Mouse (Mus musculus) forebrain, embryonic 10.5 days (tissue): ENCODE data around the gene Uaca. TPM values are rescaled to one million over a fixed set of nuclear protein-coding genes. Genes with fewer than 3 reads are reported as not detected.
A peak's percentile ranks its signal among the peaks of the same experiment; 100 is the strongest.
"Not testable (repeated sequence)": the region's sequence is repeated elsewhere in the genome, so short reads cannot be mapped to it uniquely, and the experiment has no call there.

Source experiments
- DNase-seq: peaks from one replicate; pipeline ENCODE4 v3.0.0-alpha.2; 2017; ENCODE audit warnings: low spot score; ENCODE audit errors: extremely low spot score
- H3K27ac ChIP-seq: fragments of 300-500 bp; sonication (generic); 2 replicates; pipeline ENCODE4 v1.5.1; 2016; ENCODE audit warnings: mild to moderate bottlenecking
- H3K27me3 ChIP-seq: fragments of 300-500 bp; sonication (generic); 2 replicates; pipeline ENCODE4 v1.6.1; 2016; ENCODE audit warnings: mild to moderate bottlenecking; ENCODE audit not compliant: poor library complexity, severe bottlenecking
- H3K36me3 ChIP-seq: fragments of 300-500 bp; sonication (generic); replicated peaks from 2 replicates; pipeline ENCODE4 v1.6.1; 2016; ENCODE audit warnings: mild to moderate bottlenecking, moderate library complexity
- H3K4me1 ChIP-seq: fragments of 300-500 bp; sonication (generic); 2 replicates; pipeline ENCODE4 v1.6.1; 2016
- H3K4me3 ChIP-seq: fragments of 300-500 bp; sonication (generic); 2 replicates; pipeline ENCODE4 v1.5.1; 2016; ENCODE audit warnings: mild to moderate bottlenecking, moderate library complexity
- H3K9me3 ChIP-seq: fragments of 300-500 bp; sonication (generic); 2 replicates; pipeline ENCODE4 v1.6.1; 2016; ENCODE audit warnings: mild to moderate bottlenecking, moderate library complexity
- WGBS: fragments of 180-500 bp; shearing (Covaris S2); methylation state at CpG from one replicate; pipeline ENCODE4 v1.1.7; 2016; 5-methylcytosine and 5-hydroxymethylcytosine counted together
- polyA plus RNA-seq: library from polyadenylated mRNA; unstranded; fragments of >200 nt; fragmentation: Nextera tagmentation; extraction: Ambion mirVana; gene quantifications from 2 replicates; pipeline ENCODE4 v1.2.1, GENCODE M21; 2016

Gene Uaca
- polyA plus RNA-seq, 1 experiment from 2014 or later: 33.1 TPM

DNA sequence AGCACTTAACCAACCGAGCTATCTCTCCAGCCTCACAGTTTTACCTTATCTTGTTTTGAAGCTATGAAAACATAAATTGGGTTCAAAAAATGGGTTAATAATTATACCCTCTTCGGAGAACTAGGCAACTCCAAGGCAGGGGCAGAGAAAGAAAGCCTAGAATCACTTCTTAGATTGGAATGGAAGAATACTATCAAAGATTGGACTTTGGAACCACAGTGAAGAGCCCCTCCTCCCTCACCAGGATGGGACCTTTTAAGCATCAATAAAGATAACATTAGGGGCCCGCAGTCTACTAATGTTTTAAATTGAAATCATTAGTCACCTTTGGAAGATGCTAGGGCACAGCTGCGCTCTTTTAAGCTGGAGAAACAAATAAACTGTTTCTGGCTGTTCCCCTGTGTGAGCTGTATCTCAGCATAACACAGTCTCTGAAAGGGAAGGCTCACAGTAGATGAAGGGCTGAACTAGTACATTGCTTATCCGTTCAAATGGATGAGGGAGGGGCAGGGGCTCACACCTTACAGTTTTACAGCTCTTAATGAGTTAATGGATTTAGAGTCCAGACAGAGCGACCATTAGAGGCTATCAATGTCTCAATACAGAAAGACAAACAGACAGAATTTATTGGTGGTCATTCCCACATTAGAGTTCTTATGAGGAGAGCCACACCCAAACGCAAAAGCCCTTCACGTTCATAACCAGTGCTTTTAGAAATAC, 6.5 kb downstream of the Uaca start:
- DNase-seq: no peak
- Histone ChIP-seq H3K27ac (no peak overlapping the region), H3K4me1 (peaks cover 10% of the 10 kb centered on the region), H3K27me3 (no peaks in the 10 kb centered on the region), H3K4me3 (no peak overlapping the region), H3K9me3 (no peaks in the 10 kb centered on the region), H3K36me3 (0 out of 2 replicates have a peak, but pooled peaks cover 1% of the 10 kb centered on the region)
- 87% methylated on average over 8 of the region's 8 CpGs for WGBS

DNA sequence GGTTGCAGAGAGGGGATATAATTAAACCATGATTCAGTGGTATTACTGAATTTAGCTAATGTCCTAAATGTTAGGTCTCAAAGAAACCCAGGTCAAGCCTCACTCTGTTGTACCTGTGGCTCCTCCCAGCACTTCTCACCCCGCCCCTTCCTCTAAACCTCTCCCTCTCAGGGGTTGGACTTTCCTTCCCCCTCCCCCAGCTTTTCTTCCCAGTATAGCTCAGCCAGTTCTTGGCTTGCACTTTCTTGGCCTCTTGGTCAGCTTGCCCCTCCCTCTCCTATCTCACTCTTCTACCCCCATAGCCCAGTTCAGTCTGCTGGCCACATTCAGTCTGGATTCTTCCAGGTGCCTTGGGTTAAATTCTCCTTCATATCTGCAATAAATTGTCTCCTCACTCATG, 7.4 kb downstream of the Uaca start:
- no peaks in the 10 kb centered on the region for H3K27me3 ChIP-seq
- 61% methylated on average over 1 of the region's 1 CpGs for WGBS
- H3K4me1 ChIP-seq: peaks cover 10% of the 10 kb centered on the region
- no peak overlapping the region for H3K27ac ChIP-seq
- no peak for DNase-seq
- no peak overlapping the region for H3K4me3 ChIP-seq
- H3K9me3 ChIP-seq: 0 out of 2 replicates have a peak, but pooled peaks cover 3% of the 10 kb centered on the region
- 0 out of 2 replicates have a peak, but pooled peaks cover 3% of the 10 kb centered on the region for H3K36me3 ChIP-seq

DNA sequence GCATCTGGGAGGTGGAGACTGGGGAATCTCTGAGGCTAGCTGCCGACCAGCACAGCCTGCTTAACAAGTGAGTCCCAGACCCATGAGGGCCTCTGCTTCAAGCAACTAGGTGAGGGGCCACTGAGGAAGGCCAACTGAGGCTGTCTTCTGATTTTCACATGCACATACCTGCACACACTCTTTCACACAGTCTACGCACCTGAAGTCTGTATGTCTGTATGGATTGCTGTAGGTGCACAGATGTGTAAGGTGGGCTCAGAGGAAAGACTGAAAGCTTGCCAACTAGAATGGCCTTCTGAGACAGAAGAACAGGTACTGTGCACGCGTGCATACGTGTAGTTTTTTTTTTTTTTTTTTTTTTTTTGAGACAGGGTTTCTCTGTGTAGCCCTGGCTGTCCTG, 8.0 kb downstream of the Uaca start:
- DNase-seq: no peak
- Histone ChIP-seq H3K27me3 (no peaks in the 10 kb centered on the region), H3K36me3 (0 out of 2 replicates have a peak, but pooled peaks cover 3% of the 10 kb centered on the region), H3K27ac (no peak overlapping the region), H3K4me1 (peaks cover 10% of the 10 kb centered on the region), H3K4me3 (no peak overlapping the region), H3K9me3 (0 out of 2 replicates have a peak, but pooled peaks cover 3% of the 10 kb centered on the region)
- 93% methylated on average over 5 of the region's 5 CpGs for WGBS

DNA sequence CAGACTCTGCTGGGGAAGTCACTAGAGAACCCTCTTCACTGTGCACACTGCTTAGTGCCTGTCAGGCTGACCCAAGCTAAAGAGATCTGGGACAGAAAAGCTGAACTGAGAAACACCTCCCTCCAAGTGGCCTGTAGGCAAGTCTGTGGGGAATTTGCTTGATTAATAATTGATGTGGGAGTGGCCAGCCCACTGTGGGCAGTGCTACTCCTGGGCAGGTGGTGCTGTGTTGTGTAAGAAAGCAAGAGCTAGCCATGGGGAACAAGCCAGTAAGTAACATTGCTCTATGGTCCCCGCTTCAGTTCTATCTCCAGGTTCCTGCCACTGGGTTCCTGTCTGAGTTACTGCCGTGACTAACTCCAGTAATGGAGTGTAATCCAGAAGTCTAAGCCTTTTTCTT, 11.7 kb downstream of the Uaca start:
- H3K36me3 ChIP-seq: peaks cover 8% of the 10 kb centered on the region; the same call in 1 of the 2 replicates
- no peak overlapping the region for H3K27ac ChIP-seq
- no peaks in the 10 kb centered on the region for H3K27me3 ChIP-seq
- no peak overlapping the region for H3K4me3 ChIP-seq
- no peak for DNase-seq
- H3K9me3 ChIP-seq: 0 out of 2 replicates have a peak, but pooled peaks cover 3% of the 10 kb centered on the region
- H3K4me1 ChIP-seq: no peaks in the 10 kb centered on the region
- WGBS: 95% methylated on average over 2 of the region's 2 CpGs

DNA sequence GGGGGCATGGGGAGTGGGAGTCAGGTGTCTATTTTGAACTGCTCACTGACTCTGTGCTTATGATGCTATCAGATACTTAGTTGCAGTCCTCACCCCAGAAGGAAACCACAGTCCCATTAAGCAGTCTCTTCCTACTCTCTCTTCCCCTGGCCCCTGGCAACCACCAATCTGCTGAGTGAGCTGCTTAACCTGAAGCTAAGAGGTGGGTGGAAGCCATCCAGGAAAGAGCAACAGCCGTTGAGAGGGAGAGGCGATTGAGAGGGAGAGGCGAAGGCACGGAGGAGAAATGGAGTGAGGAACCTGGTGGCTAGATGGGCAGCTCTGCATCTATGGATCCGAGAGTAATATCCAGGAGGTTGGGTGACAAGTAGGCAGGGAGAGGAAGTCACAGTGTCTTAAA, 13.7 kb downstream of the Uaca start:
- no peak for DNase-seq
- 95% methylated on average over 5 of the region's 5 CpGs for WGBS

DNA sequence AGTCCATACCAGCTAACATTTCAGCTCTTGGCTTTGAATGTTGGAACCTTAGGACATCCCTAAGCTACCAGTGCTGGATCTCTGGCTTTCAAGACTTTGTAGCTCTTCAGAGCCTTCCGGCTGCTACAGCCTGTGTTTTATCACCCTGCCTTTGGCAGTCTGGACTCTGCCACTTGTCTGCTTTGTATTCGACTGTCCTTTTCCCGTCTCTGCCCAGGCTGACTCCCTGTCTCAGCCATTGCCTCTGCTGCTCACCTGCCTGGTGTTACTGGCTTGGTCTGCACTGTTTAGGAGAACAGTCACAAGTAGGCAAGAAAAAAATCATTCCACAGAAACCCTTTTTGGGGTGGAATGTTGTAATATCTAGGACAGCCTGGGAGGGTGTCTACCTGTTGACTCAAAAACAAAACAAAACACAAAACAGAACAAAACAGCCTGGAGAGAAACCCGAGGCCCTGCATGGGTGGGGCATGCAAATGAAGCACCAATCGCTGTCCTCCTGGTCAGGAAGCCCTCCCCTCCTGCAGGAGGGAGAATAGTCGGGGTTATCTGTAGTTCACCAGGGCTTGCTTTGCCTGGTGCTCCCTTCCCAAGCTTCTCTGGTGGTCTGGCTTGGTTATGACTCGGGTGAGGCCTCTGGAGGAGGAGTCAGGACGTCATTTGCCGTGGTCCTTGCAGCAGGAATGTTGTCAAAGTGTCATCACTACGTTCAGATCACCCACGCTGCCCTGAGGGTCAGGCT, 19.0 kb downstream of the Uaca start:
- Histone ChIP-seq H3K36me3 (peaks cover 4% of the 10 kb centered on the region; the same call in 1 of the 2 replicates), H3K27me3 (no peaks in the 10 kb centered on the region), H3K9me3 (no peaks in the 10 kb centered on the region), H3K27ac (peak overlapping the region; percentile 60; the same call in 1 of the 2 replicates), H3K4me3 (peak overlapping the region; percentile 18; the same call in 1 of the 2 replicates), H3K4me1 (peaks cover 26% of the 10 kb centered on the region)
- WGBS: 13% methylated on average over 11 of the region's 11 CpGs
- peak; percentile 29 for DNase-seq

More for the DNA sequence above, 13.7 kb downstream of the Uaca start:
- H3K27me3 ChIP-seq: no peaks in the 10 kb centered on the region
- no peak overlapping the region for H3K27ac ChIP-seq
- H3K9me3 ChIP-seq: 0 out of 2 replicates have a peak, but pooled peaks cover 3% of the 10 kb centered on the region
- peaks cover 10% of the 10 kb centered on the region for H3K4me1 ChIP-seq
- peaks cover 8% of the 10 kb centered on the region; the same call in 1 of the 2 replicates for H3K36me3 ChIP-seq
- no peak overlapping the region for H3K4me3 ChIP-seq

DNA sequence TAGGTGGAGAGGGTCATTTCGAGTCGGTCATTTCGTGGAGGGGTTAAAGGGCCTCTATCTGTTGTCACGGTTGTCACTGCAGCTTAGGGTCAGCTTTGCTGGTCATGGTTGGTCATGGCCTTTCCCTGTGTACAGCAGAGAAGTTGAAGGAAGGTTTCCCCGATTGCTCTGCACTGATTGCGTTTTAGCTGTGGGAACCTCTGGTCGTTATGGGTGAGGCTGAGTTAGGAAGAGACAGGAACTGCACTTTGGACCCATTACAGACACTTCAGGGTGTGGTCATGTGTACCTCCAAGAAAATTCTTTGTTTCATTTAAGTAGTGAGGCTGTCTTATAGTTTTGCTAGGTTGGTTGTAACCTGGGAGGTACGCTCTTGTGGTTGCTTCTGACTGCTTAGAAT, 21.2 kb downstream of the Uaca start:
- Histone ChIP-seq H3K4me1 (peaks cover 29% of the 10 kb centered on the region), H3K4me3 (no peak overlapping the region), H3K27ac (no peak overlapping the region), H3K9me3 (no peaks in the 10 kb centered on the region), H3K27me3 (no peaks in the 10 kb centered on the region), H3K36me3 (no peaks in the 10 kb centered on the region)
- no peak for DNase-seq
- WGBS: 93% methylated on average over 8 of the region's 8 CpGs

DNA sequence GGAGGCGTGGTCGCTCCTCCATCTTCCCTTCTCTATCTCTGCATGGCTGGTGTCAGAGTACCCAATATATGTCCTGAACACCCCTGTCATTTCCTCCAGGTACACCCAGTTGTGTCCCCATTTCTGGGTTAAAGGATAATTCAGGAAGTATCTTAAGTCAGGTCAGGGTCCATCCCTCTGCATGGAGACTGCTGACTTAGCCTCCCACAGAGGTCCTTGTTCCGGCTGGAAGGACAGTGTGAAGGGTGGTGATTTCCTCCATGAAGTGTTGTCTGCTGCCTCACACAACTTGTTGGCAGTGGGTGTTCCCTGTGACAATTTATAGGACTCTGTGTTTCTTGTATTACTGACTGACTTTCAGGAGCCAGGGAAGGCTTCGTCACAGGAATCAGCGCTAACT, 23.2 kb downstream of the Uaca start:
- DNase-seq: no peak
- Histone ChIP-seq H3K9me3 (no peaks in the 10 kb centered on the region), H3K27me3 (no peaks in the 10 kb centered on the region), H3K36me3 (no peaks in the 10 kb centered on the region), H3K4me3 (no peak overlapping the region), H3K27ac (no peak overlapping the region), H3K4me1 (peaks cover 23% of the 10 kb centered on the region)
- WGBS: 88% methylated on average over 5 of the region's 5 CpGs

DNA sequence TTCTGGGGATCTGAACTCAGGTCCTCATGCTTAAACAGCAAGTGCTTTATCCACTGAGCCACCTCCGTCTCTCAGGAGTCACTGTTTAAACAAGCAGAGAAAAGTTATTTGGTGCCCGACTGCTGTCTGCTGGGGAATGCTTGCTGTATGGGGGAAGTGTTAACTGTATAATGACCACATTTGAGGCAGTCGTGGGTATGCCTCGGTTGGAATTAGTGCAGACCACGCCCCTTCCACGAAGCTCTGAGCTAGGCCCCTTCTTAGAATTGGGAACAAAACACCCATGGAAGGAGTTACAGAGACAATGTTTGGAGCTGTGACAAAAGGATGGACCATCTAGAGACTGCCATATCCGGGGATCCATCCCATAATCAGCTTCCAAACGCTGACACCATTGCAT, 24.2 kb downstream of the Uaca start:
- H3K36me3 ChIP-seq, DNase-seq, H3K27ac ChIP-seq, H3K9me3 ChIP-seq, H3K27me3 ChIP-seq, H3K4me3 ChIP-seq: not testable (repeated sequence)
- WGBS: 60% methylated on average over 8 of the region's 8 CpGs
- H3K4me1 ChIP-seq: peaks cover 13% of the 10 kb centered on the region

DNA sequence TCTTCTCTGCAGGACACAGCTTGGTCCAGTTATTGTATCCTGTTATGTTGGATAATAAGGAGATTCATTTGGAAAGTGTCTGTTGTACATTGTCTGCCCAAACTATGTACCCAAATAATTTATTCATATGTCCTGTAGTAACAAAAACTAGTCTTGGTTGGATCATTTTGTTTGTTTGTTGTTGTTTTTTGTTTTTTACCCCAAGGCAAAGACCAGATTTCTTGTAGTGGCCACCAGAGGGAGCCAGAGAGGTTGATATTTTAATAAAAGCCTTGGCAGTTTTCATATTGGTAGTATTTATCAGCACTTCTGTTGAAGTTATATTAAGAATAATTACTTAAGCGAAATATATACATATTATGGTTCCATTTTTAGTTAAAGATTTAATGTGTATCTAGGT, 25.0 kb downstream of the Uaca start:
- Histone ChIP-seq H3K4me1 (peaks cover 6% of the 10 kb centered on the region), H3K4me3 (no peak overlapping the region), H3K9me3 (no peaks in the 10 kb centered on the region), H3K36me3 (no peaks in the 10 kb centered on the region; the same call in 1 of the 2 replicates), H3K27ac (no peak overlapping the region), H3K27me3 (no peaks in the 10 kb centered on the region)
- no peak for DNase-seq
- WGBS: 24% methylated on average over 1 of the region's 1 CpGs

DNA sequence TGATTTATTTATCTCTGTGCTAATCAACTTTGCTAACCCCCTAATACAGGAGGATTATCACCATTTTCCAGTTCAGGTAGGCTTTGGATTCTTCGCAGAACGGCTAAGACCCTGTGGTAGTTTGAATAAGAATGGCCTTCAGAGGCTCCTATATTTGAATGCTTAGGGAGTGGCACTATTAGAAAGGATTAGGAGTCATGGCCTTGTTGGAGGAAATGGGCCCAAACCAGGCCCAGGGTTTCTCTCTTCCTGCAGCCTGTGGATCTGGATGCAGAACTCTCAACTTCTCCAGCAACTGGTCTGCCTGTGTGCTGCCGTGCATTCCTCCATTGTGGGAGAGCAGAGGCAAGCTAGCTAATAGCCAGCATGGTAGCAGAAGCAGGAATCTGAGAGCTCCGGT, 27.2 kb downstream of the Uaca start:
- H3K9me3 ChIP-seq: no peaks in the 10 kb centered on the region
- H3K4me3 ChIP-seq: no peak overlapping the region
- 66% methylated on average over 4 of the region's 4 CpGs for WGBS

DNA sequence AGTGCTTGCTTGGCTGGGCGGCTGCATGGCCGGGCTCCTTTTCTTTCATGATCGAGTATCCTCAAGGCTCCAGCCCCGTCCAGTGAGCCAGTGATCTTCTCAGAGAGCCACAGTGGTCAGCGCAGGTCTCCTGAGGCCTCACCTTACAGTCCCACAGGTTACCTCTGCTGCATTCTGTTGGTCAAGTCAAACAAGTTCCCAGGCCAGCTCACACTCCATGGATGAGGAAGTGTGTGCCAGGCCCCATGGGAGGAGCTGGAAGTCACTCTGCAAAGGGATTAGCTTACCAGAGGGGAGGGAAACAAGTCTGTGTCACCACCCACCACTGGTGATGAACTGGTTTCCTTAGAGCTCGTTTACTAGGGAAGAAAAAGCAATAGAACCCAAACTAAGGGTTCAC, 28.3 kb downstream of the Uaca start:
- Histone ChIP-seq H3K9me3 (no peaks in the 10 kb centered on the region), H3K4me3 (no peak overlapping the region), H3K36me3 (peaks cover 5% of the 10 kb centered on the region; the same call in 1 of the 2 replicates), H3K4me1 (0 out of 2 replicates have a peak, but pooled peaks cover 10% of the 10 kb centered on the region), H3K27me3 (no peaks in the 10 kb centered on the region), H3K27ac (no peak overlapping the region)
- WGBS: 80% methylated on average over 6 of the region's 6 CpGs
- DNase-seq: no peak

More for the DNA sequence above, 27.2 kb downstream of the Uaca start:
- Histone ChIP-seq H3K27ac (no peak overlapping the region), H3K36me3 (peaks cover 4% of the 10 kb centered on the region; the same call in 1 of the 2 replicates), H3K27me3 (no peaks in the 10 kb centered on the region), H3K4me1 (0 out of 2 replicates have a peak, but pooled peaks cover 7% of the 10 kb centered on the region)
- no peak for DNase-seq

DNA sequence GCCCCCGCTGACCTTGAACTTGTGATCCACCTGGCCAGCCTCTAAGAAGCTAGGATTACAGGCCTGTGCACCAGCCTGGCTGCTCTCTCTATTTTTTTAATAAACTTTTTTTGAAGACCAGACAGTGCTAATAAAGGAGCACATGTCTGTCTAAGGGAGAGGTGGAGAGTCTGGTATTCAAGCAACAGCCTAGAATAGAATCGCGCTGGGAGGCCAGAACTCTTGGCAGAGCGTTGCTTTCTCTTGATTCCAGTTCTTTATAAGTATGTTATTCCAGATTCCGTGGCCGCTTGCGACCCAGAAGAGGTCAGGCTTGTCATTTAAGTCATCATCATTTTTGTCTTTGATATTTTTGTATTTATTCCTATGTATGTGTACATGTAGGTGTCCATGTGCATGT, 31.2 kb downstream of the Uaca start:
- no peak for DNase-seq
- H3K4me3 ChIP-seq: no peak overlapping the region
- no peaks in the 10 kb centered on the region for H3K27me3 ChIP-seq
- H3K27ac ChIP-seq: no peak overlapping the region
- peaks cover 16% of the 10 kb centered on the region for H3K4me1 ChIP-seq
- 97% methylated on average over 7 of the region's 7 CpGs for WGBS
- H3K36me3 ChIP-seq: peaks cover 5% of the 10 kb centered on the region; the same call in 1 of the 2 replicates
- no peaks in the 10 kb centered on the region for H3K9me3 ChIP-seq
